Mouse (Mus musculus) liver, embryonic 14.5 days (tissue): ENCODE data around the gene Cd52. TPM values are rescaled to one million over a fixed set of nuclear protein-coding genes. Genes with fewer than 3 reads are reported as not detected.

Source experiments
- ATAC-seq: fragments of 200-750 bp; cut with Nextera tagmentation; 2 replicates; pipeline ENCODE4 v1.8.0; 2017; ENCODE audit warnings: moderate number of reproducible peaks, mild to moderate bottlenecking, moderate library complexity; ENCODE audit not compliant: insufficient read depth
- DNase-seq, 3 experiments: peaks; one replicate each; pipeline ENCODE4 v3.0.0-alpha.2; 2012 to 2013; ENCODE audit warnings: low read depth in 3 of 3, low spot score in 3 of 3
- H3K27ac ChIP-seq: fragments of 300-500 bp; sonication (generic); 2 replicates; pipeline ENCODE4 v1.5.1; 2014; ENCODE audit warnings: moderate library complexity, mild to moderate bottlenecking, control low read depth, inconsistent platforms
- H3K27me3 ChIP-seq: fragments of 300-500 bp; sonication (generic); 2 replicates; pipeline ENCODE4 v1.6.1; 2014; ENCODE audit warnings: mild to moderate bottlenecking, low read length, moderate library complexity; ENCODE audit not compliant: control insufficient read depth, insufficient read depth
- H3K36me3 ChIP-seq: fragments of 300-500 bp; sonication (generic); replicated peaks from 2 replicates; pipeline ENCODE4 v1.6.1; 2014; ENCODE audit warnings: low read depth; ENCODE audit not compliant: control insufficient read depth, insufficient read depth
- H3K4me1 ChIP-seq, 2 experiments: fragments of 200-500 bp in 1 of 2; fragments of 300-500 bp in 1 of 2; sonication (generic) in 1 of 2; replicated peaks; 2 replicates each; pipeline ENCODE4 v1.6.1; 2012 to 2014; ENCODE audit warnings: antibody characterized with exemption in 1 of 2, inconsistent platforms in 1 of 2, low read length in 1 of 2; ENCODE audit not compliant: control insufficient read depth in 2 of 2, insufficient read depth in 2 of 2
- H3K4me2 ChIP-seq: fragments of 300-500 bp; sonication (generic); 2 replicates; pipeline ENCODE4 v1.6.1; 2014; ENCODE audit warnings: low read depth, mild to moderate bottlenecking, control low read depth, moderate library complexity
- H3K4me3 ChIP-seq, 2 experiments: fragments of 200-500 bp in 1 of 2; fragments of 300-500 bp in 1 of 2; sonication (generic) in 1 of 2; 2 replicates each; pipeline ENCODE4 v1.5.1; 2012 to 2014; ENCODE audit warnings: low read depth in 2 of 2, low read length in 2 of 2, mild to moderate bottlenecking in 2 of 2, control low read depth in 1 of 2, inconsistent platforms in 1 of 2, moderate library complexity in 1 of 2; ENCODE audit not compliant: insufficient read depth in 1 of 2
- H3K9ac ChIP-seq: fragments of 300-500 bp; sonication (generic); replicated peaks from 2 replicates; pipeline ENCODE4 v1.6.1; 2014; ENCODE audit warnings: mild to moderate bottlenecking, control low read depth, moderate library complexity
- H3K9me3 ChIP-seq: fragments of 300-500 bp; sonication (generic); 2 replicates; pipeline ENCODE4 v1.6.1; 2016; ENCODE audit warnings: low read length, mixed read lengths; ENCODE audit not compliant: control insufficient read depth
- CTCF ChIP-seq: IDR thresholded peaks from 2 replicates; pipeline ENCODE4 v1.5.1; 2016; ENCODE audit warnings: antibody characterized with exemption, low read depth, control low read depth
- EP300 ChIP-seq: IDR thresholded peaks from 2 replicates; pipeline ENCODE4 v1.6.1; 2016; ENCODE audit warnings: antibody characterized with exemption, low read depth
- WGBS: fragments of 180-500 bp; shearing (Covaris S2); extraction: QIAGEN DNeasy Blood & Tissue Kit; methylation state at CpG from one replicate; pipeline ENCODE4 v1.1.7; 2014; ENCODE audit not compliant: insufficient replicate concordance; 5-methylcytosine and 5-hydroxymethylcytosine counted together
- polyA plus RNA-seq, 2 experiments: library from polyadenylated mRNA; depleted of rRNA in 1 of 2; stranded (reverse) in 1 of 2; unstranded in 1 of 2; fragments of >200 nt; fragmentation: Nextera tagmentation in 1 of 2; extraction: Ambion mirVana in 1 of 2; gene quantifications; 2 replicates each; pipeline versions ENCODE4 v1.2.1 to v1.2.3; 2012 to 2014

Cd52 gene
- polyA plus RNA-seq, 2 experiments: 17.1 to 36.7 TPM

GRCm38 (mm10) chr4:134047648-134048047 lies 47.2 kb downstream of the Cd52 start:
- no peak overlapping the region for H3K4me2 ChIP-seq
- TF ChIP-seq EP300: no peak
- H3K4me3 ChIP-seq: no peak overlapping the region

GRCm38 (mm10) chr4:134043041-134043440 lies 51.8 kb downstream of the Cd52 start:
- H3K9ac ChIP-seq: no peak overlapping the region
- H3K36me3 ChIP-seq: no peaks in the 10 kb centered on the region
- no peak for ATAC-seq
- no peaks in the 10 kb centered on the region for H3K27me3 ChIP-seq
- no peak overlapping the region for H3K4me2 ChIP-seq
- TF ChIP-seq EP300 (no peak), CTCF (no peak)
- no peaks in the 10 kb centered on the region for H3K4me1 ChIP-seq
- no peak overlapping the region for H3K27ac ChIP-seq
- DNase-seq: no peak
- 18% methylated on average over 2 of the region's 2 CpGs for WGBS
- no peaks in the 10 kb centered on the region for H3K9me3 ChIP-seq
- no peak overlapping the region for H3K4me3 ChIP-seq

More at GRCm38 (mm10) chr4:134047648-134048047, 47.2 kb downstream of the Cd52 start:
- Histone ChIP-seq H3K9ac (no peak overlapping the region), H3K27me3 (no peaks in the 10 kb centered on the region), H3K4me1 (no peaks in the 10 kb centered on the region), H3K27ac (no peak overlapping the region), H3K36me3 (no peaks in the 10 kb centered on the region), H3K9me3 (no peaks in the 10 kb centered on the region)
- WGBS: 27% methylated on average over 5 of the region's 5 CpGs
- ATAC-seq (no peak), DNase-seq (no peak)

- Histone ChIP-seq H3K4me3 (no peak overlapping the region), H3K27me3 (no peaks in the 10 kb centered on the region), H3K4me1 (no peaks in the 10 kb centered on the region), H3K9ac (no peak overlapping the region; the same call in 1 of the 2 replicates), H3K4me2 (no peak overlapping the region), H3K9me3 (no peaks in the 10 kb centered on the region), H3K36me3 (no peaks in the 10 kb centered on the region), H3K27ac (no peak overlapping the region)
- DNase-seq (no peak), ATAC-seq (no peak)
- 11% methylated on average over 9 of the region's 9 CpGs for WGBS
- TF ChIP-seq EP300 (no peak), CTCF (no peak)
Observed at GRCm38 (mm10) chr4:134041317-134042123, 53.4 kb downstream of the Cd52 start.

- no peak for ATAC-seq
- H3K9me3 ChIP-seq: no peaks in the 10 kb centered on the region
- DNase-seq: peak; percentile 23 to 55 (median 31)
- no peaks in the 10 kb centered on the region for H3K4me1 ChIP-seq
- H3K27me3 ChIP-seq: no peaks in the 10 kb centered on the region
- no peak overlapping the region for H3K9ac ChIP-seq
- H3K4me3 ChIP-seq: no peak overlapping the region
- H3K27ac ChIP-seq: no peak overlapping the region
- H3K4me2 ChIP-seq: no peak overlapping the region
- 4% methylated on average over 16 of the region's 16 CpGs for WGBS
- no peaks in the 10 kb centered on the region for H3K36me3 ChIP-seq
- peak; percentile 98 for TF ChIP-seq CTCF
- no peak for TF ChIP-seq EP300
Observed at GRCm38 (mm10) chr4:134035953-134036352, 58.9 kb downstream of the Cd52 start.

Other genes with a start within 250 kb of the Cd52 start
- 27.9 and 28.4 TPM in 2 replicates for gene Rps6ka1, start 207.3 kb downstream of the Cd52 start, polyA plus RNA-seq (2012; rRNA removed)
- gene Rps6ka1, start 207.3 kb downstream of the Cd52 start, polyA plus RNA-seq (2014; fragmentation: Nextera tagmentation; extraction: Ambion mirVana): 48.4 and 53.0 TPM in 2 replicates
- 120 and 233 TPM in 2 replicates for gene Hmgn2, start 126.4 kb downstream of the Cd52 start, polyA plus RNA-seq (2012; rRNA removed)
- gene Hmgn2, start 126.4 kb downstream of the Cd52 start, polyA plus RNA-seq (2014; fragmentation: Nextera tagmentation; extraction: Ambion mirVana): 665 and 670 TPM in 2 replicates
- 10.5 and 13.3 TPM in 2 replicates for gene Dhdds, start 94.2 kb downstream of the Cd52 start, polyA plus RNA-seq (2012; rRNA removed)
- 16.8 and 17.8 TPM in 2 replicates for gene Dhdds, start 94.2 kb downstream of the Cd52 start, polyA plus RNA-seq (2014; fragmentation: Nextera tagmentation; extraction: Ambion mirVana)
- gene Lin28a, start 76.2 kb downstream of the Cd52 start, polyA plus RNA-seq (2012; rRNA removed): 0.70 and 0.95 TPM in 2 replicates
- gene Lin28a, start 76.2 kb downstream of the Cd52 start, polyA plus RNA-seq (2014; fragmentation: Nextera tagmentation; extraction: Ambion mirVana): 0.28 and 0.42 TPM in 2 replicates
- gene Zfp683, start 41.2 kb downstream of the Cd52 start, polyA plus RNA-seq (2012; rRNA removed): 0.03 and 0.06 TPM in 2 replicates
- gene Zfp683, start 41.2 kb downstream of the Cd52 start, polyA plus RNA-seq (2014; fragmentation: Nextera tagmentation; extraction: Ambion mirVana): not detected in 2 replicates
- 0.23 TPM in 2 replicates for gene Crybg2, start 34.3 kb downstream of the Cd52 start, polyA plus RNA-seq (2012; rRNA removed)
- gene Crybg2, start 34.3 kb downstream of the Cd52 start, polyA plus RNA-seq (2014; fragmentation: Nextera tagmentation; extraction: Ambion mirVana): 0.42 and 0.67 TPM in 2 replicates
- 1.4 TPM in 2 replicates for gene Ubxn11, start 7.5 kb upstream of the Cd52 start, polyA plus RNA-seq (2012; rRNA removed)
- 2.0 and 3.7 TPM in 2 replicates for gene Ubxn11, start 7.5 kb upstream of the Cd52 start, polyA plus RNA-seq (2014; fragmentation: Nextera tagmentation; extraction: Ambion mirVana)
- 70.8 and 79.9 TPM in 2 replicates for gene Sh3bgrl3, start 33.7 kb upstream of the Cd52 start, polyA plus RNA-seq (2012; rRNA removed)
- gene Sh3bgrl3, start 33.7 kb upstream of the Cd52 start, polyA plus RNA-seq (2014; fragmentation: Nextera tagmentation; extraction: Ambion mirVana): 142 and 153 TPM in 2 replicates
- gene Cep85, start 92.0 kb upstream of the Cd52 start, polyA plus RNA-seq (2012; rRNA removed): 14.2 and 16.9 TPM in 2 replicates
- 30.2 and 35.2 TPM in 2 replicates for gene Cep85, start 92.0 kb upstream of the Cd52 start, polyA plus RNA-seq (2014; fragmentation: Nextera tagmentation; extraction: Ambion mirVana)
- gene Gm7534, start 107.9 kb upstream of the Cd52 start, polyA plus RNA-seq (2012; rRNA removed): not detected in 2 replicates
- not detected in 2 replicates for gene Gm7534, start 107.9 kb upstream of the Cd52 start, polyA plus RNA-seq (2014; fragmentation: Nextera tagmentation; extraction: Ambion mirVana)
- gene Catsper4, start 132.3 kb upstream of the Cd52 start, polyA plus RNA-seq (2012; rRNA removed): not detected in 2 replicates
- not detected in 2 replicates for gene Catsper4, start 132.3 kb upstream of the Cd52 start, polyA plus RNA-seq (2014; fragmentation: Nextera tagmentation; extraction: Ambion mirVana)
- 0.05 and 0.06 TPM in 2 replicates for gene Cnksr1, start 143.3 kb upstream of the Cd52 start, polyA plus RNA-seq (2012; rRNA removed)
- gene Cnksr1, start 143.3 kb upstream of the Cd52 start, polyA plus RNA-seq (2014; fragmentation: Nextera tagmentation; extraction: Ambion mirVana): 0.35 TPM in 1 of 2 replicates, not detected in the other
- gene E130218I03Rik, start 148.6 kb upstream of the Cd52 start, polyA plus RNA-seq (2012; rRNA removed): not detected in 2 replicates
- not detected in 2 replicates for gene E130218I03Rik, start 148.6 kb upstream of the Cd52 start, polyA plus RNA-seq (2014; fragmentation: Nextera tagmentation; extraction: Ambion mirVana)
- 5.6 and 6.4 TPM in 2 replicates for gene Zfp593, start 150.5 kb upstream of the Cd52 start, polyA plus RNA-seq (2012; rRNA removed)
- gene Zfp593, start 150.5 kb upstream of the Cd52 start, polyA plus RNA-seq (2014; fragmentation: Nextera tagmentation; extraction: Ambion mirVana): 7.1 TPM in 2 replicates
- gene Gm30191, start 151.9 kb upstream of the Cd52 start, polyA plus RNA-seq (2012; rRNA removed): not detected in 2 replicates
- not detected in 2 replicates for gene Gm30191, start 151.9 kb upstream of the Cd52 start, polyA plus RNA-seq (2014; fragmentation: Nextera tagmentation; extraction: Ambion mirVana)
- 0.77 and 1.1 TPM in 2 replicates for gene Grrp1, start 159.0 kb upstream of the Cd52 start, polyA plus RNA-seq (2012; rRNA removed)
- gene Grrp1, start 159.0 kb upstream of the Cd52 start, polyA plus RNA-seq (2014; fragmentation: Nextera tagmentation; extraction: Ambion mirVana): 0.40 and 0.55 TPM in 2 replicates
- gene Pdik1l, start 192.8 kb upstream of the Cd52 start, polyA plus RNA-seq (2012; rRNA removed): 2.8 and 4.5 TPM in 2 replicates
- gene Pdik1l, start 192.8 kb upstream of the Cd52 start, polyA plus RNA-seq (2014; fragmentation: Nextera tagmentation; extraction: Ambion mirVana): 11.7 and 12.4 TPM in 2 replicates
- gene Trim63, start 220.0 kb upstream of the Cd52 start, polyA plus RNA-seq (2012; rRNA removed): 0.07 TPM in 1 of 2 replicates, not detected in the other
- gene Trim63, start 220.0 kb upstream of the Cd52 start, polyA plus RNA-seq (2014; fragmentation: Nextera tagmentation; extraction: Ambion mirVana): not detected in 2 replicates
- 0.02 TPM in 1 of 2 replicates, not detected in the other for gene Slc30a2, start 248.1 kb upstream of the Cd52 start, polyA plus RNA-seq (2012; rRNA removed)
- gene Slc30a2, start 248.1 kb upstream of the Cd52 start, polyA plus RNA-seq (2014; fragmentation: Nextera tagmentation; extraction: Ambion mirVana): not detected in 2 replicates